Mouse (Mus musculus) gastrocnemius, postnatal 25 days (tissue): Measurements from ENCODE around the gene Scel. TPM values are rescaled to one million over a fixed set of nuclear protein-coding genes. Genes with fewer than 3 reads are reported as not detected.
A peak's percentile ranks its signal among the peaks of the same experiment; 100 is the strongest.

Experiments used
- DNase-seq: peaks from one replicate; pipeline ENCODE4 v3.0.0; 2022
- total RNA-seq, 2 experiments: library from RNA; stranded (reverse); gene quantifications; 1 replicate in 1 of 2; 2 replicates in 1 of 2; pipeline ENCODE4 v1.2.3; 2021

The Scel gene
- total RNA-seq, 2 experiments from 2014 or later: 0.33 TPM; not detected in 1

DNA sequence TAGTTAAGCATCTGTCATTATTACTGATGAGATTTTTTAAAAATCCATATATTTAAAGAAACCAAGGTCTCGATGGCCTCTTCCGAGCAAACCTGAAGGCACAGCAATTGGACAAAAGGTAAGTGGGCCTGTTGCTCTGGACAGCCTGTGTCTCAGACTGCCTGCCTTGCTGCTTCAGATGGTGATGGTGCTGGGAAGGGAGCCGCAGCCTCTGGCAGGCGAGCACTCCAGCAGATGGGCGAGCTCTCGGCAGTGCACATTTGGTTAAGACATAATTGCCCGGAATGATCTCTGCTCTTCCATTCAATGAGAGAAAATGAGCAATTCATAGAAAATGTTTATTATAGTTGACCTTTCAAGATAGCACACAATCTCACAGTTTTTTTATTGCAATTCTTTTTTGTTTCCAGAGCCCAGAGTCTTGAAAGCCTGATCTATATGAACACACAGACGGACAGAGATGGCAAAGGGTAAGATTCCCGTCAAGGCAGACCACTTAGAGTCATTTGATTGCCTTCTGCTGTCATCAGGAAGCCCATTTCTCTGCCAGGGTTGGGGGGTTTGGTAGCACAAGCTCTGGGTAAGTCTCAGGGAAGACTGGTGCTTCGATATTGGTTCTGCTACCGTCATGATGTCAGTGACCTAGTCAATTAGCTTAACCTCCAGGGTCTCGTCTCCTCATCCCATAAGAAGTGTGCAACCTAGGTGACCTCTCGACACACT, 58.6 kb downstream of the Scel start:
- DNase-seq: no peak

DNA sequence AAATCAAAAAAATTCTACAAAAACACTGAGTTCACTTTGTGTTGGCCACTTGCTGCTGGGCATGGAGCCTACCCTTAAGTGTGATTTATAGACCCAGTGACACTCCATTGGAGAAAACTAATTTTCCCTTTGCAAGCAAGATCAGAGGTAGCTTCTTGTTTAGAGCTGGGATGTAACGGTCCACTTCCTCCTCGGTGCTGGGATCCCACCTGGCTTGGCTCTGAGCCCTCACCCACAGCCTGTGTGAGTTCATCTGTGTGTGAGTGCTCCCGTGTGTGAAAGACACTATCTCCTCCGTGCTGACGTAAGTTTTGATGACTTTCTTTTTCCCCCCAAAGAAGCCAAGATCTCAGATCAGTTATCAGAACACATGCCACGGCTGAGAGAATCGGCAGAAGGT, 62.7 kb downstream of the Scel start:
- DNase-seq: no peak

DNA sequence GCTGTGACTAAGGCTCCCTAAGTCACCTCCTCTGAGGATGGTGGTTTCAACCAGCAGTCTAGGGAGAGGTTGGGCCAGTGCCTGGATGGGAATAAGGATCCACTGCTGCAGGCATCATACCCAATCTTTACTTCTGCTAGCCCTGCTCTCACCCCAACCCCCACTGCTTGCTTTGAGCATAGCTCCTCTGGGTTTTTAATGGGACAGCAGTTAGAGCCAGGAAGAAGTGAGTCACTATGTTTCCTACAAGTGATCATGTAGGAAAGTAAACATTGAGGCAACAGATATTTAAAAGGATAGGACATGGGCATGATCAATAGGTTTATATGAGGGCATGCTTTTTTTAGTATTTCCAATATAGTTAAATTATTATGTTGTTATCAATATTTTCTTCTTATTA, 63.9 kb downstream of the Scel start:
- no peak for DNase-seq

DNA sequence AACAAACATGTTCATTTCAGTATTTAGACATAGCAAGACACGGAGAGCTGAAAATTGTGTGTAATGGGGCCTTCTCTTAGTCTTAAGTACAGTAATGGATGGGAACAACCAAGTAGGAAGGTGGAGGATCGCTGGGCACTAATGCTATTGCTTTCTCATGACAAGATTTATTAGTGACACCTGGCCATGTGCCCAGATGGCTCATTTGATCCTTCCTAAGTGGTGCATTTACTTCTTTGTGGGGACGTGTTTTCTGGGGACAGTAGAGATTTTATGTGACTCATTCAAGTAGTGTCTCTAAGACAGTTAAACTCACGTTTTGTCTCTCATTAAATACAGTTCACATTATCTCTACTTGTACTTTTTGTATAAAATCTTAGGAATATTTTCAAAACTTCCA, 73.5 kb downstream of the Scel start:
- no peak for DNase-seq

DNA sequence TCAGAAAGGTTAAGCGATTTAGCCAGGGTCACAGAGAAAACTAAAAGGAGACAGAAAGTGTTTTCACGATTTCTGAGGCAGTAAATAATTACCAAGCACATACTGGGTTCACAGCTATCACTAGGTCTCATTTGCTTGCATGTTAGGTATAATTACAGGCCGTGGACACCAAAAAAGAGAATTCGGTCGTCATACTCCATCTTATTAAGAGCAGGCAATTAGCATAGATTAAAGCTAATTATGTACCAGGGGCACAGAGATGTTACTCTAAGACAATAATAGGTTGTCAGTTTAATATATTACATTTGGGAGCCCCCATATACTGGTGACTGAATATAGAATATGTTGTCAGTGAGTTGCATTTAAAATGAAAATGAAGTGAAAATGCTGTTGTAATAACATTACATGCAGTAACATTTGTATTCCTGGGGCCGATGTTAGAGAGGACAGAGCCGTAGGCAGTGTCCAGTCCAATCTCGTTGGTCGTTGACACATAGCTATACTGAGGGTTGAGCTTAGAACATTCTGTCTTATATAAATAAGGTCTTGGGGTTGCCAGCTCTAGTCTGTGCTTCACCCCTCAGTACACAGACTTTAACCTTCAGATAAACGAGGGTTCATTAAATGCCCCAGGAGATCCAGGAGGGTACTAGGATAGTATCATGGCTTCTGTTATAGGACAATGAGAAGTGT, 74.2 kb downstream of the Scel start:
- no peak for DNase-seq

DNA sequence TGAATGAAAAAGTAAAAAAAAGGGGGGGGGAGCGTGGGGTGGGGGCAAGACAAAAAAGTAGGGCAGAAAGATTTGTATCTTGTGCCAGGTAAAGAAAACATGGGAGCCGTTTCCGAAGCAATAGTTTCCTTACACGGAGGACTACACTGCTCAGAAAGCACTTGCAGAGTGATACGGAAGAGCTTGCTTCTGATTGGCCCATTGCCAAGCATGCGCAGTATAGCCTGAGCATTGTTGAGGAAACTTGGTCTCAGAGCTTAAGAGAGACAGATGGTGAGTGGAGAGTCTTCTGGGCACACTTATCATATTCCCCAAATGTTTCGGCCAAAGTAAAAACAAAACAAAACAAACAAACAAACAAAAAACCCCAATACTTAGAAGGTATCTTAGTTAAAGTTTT, 76.7 kb downstream of the Scel start:
- no peak for DNase-seq

GRCm38 (mm10) chr14:103595870-103596269, 82.7 kb downstream of the Scel start:
- no peak for DNase-seq

DNA sequence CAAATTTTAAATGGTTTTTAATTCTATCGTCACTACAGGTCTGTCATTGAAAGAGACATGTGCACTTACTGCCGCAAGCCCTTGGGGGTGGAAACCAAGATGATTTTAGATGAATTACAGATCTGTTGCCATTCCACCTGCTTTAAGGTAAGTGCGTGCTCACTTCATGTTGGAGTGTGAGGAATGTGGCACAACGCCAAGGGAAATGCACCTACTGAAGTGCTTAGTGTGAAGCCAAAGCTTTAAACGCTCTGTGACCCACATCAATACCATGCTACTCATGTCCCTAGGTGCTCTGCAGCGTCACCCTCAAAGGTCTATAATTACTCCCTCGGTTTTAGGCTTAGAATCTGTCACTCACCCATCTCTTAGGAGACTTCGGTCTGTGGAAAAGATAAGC, 94.9 kb downstream of the Scel start:
- no peak for DNase-seq

DNA sequence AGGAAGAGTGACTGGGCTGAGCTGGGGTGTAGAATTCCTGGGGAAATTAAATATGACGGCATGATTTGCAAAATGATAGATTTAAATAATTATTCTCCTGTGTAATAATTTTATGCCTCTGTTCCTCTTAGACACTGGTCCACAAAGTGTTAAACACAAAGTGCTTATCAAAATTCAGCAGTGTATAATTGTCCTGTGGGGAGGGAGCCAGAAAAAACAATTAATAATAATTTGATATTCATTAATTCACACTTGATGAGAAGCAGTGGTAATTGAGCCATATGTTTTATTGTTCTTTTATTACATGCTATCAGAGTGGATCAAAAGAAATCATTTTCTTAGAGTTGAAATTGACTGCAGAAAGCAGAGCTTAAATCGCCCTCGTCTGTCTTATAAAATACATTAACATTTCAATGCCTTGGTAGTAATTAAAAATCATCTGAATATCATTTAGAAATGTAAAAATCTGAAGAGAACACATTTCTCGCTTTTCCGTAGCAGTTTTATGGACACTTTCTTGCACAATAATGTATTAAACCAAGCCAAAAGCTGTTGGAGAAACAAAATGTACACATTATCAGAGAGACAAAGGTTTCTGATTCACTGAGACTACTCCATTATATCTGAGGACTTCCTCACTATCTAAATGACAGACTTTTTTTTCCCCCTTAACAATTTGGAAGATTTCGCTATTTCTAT, 100.6 kb downstream of the Scel start:
- no peak for DNase-seq

DNA sequence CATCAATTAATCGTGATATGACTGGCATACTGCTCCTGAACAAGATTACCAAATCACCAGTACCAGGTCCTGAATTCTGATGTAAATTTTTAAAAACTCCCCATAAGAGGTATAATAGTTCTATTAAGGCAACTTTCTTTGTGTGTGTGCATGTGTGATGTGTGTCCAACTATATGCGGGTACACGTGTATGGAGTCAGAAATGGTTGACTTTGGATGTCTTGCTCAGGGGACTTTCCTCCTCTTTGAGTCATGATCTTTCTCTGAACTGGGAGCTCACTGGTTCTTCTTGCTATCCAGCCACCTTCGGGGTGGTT, 101.1 kb downstream of the Scel start:
- no peak for DNase-seq

- DNase-seq: no peak
Observed at GRCm38 (mm10) chr14:103619756-103620155, 106.6 kb downstream of the Scel start.

DNA sequence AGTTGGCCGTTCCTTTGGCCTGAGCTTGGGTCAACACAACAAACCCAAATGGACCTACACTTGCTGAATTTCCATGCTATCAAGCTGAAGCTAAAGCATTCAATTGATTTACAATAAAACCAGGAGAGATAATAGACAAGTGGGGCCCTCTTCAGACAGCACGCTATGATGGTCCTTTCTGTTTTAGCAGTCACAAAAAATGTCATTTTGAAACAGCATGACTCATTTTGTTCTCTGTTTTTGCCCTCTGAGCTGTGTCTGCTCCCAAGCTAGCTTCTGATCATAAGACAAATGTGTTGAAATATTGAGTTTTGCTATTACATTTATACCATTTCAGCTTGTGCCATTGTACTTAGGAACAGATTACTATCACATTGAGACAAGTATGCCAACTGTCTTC, 108.1 kb downstream of the Scel start:
- no peak for DNase-seq

DNA sequence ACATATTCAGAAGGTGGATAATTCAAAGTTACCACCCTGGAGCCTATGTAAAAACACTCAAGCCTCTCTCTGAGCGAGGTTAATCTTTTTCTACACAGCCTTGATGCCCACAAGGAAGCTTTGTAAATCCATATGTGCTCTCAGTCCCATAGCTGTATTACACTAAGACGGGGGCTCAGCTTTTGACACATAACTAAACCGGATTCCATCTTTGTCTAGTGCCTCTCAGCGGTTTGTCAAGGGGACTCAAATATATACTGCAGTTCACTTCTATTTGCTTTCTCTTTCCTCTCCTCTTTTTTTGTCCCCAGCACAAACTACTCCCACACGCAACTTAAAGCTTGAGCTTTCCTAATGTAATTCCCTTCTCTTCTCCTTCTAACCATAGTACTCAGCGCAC, 113.0 kb downstream of the Scel start:
- no peak for DNase-seq

DNA sequence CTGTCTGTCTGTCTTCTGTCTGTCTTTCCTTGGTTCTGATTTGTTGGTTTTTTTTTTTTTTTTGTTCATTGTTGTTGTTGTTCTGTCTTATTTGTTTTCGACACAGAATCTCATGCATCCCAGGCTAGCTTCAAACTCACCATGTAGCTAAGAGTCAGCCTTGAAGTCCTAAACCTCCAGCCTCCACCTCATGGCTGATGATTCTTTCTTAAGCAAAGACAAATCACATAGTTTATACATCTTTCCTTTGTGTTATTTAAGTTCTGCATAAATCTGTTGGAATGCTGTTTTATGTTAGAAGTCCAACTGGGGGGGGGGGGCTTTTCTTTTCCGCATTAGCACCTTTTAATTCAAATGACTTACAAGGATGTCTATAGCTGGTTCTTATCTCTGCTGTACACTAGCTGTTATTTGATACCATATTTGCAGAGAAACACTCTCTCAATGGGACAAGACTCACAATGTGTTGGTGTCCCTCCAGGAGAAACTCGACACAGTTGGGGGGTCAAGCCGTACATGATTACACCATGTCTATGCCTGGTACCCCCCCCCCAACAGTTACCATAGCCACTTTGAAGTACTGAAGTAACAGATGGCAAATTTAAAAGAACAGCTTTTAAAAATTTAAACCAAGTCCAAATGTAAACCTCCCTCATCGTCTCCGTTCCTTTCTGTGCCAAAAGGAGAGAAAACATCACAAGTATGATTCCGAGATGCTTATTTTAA, 116.7 kb downstream of the Scel start:
- DNase-seq: no peak

DNA sequence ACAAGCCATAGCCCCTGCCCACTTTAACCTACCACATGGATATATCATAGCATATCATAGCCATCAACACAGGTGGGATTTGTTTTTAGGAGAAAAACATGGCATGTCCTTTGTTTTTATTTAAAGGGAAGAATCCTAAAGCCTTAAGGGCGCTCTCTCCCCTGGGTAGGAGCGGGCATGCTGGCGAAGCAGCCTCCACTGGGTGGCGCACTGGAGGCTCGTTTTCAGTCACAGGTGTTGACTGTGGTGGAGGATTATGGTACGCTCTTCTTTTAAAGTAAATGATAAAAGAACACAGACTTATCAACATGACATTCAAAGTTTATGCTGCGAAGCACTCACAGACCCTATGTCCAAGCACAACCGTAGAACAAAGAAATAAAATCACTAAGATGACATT, 117.4 kb downstream of the Scel start:
- no peak for DNase-seq

DNA sequence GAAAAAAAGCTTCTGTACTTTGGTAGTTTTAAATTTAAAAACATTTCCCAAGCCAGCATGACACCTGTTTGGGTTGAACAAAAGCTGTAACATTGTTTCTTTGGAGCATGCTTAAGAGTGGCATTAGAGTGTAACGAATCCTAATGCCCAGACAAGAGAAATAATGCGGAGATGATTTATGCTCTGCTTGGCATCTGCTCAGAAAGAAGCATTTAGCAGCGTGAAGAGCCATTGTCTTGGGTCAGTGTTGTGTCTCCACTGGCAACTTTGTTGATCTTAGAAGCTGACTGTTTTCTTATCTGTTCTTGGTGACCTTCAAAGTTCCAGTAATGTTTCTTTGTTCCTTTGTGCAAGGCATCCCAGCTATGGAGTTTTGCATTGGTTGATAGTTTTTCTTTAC, 130.8 kb downstream of the Scel start:
- DNase-seq: no peak

- no peak for DNase-seq
Observed at GRCm38 (mm10) chr14:103647981-103648380, 134.8 kb downstream of the Scel start.

GRCm38 (mm10) chr14:103648623-103649255, 135.6 kb downstream of the Scel start:
- no peak for DNase-seq

- no peak for DNase-seq
Observed at GRCm38 (mm10) chr14:103649302-103649701, 136.2 kb downstream of the Scel start.

GRCm38 (mm10) chr14:103649896-103650334, 136.8 kb downstream of the Scel start, which contains the start of gene Slain1:
TSS of gene Slain1 (plus strand) at chr14:103650228.
- DNase-seq: peak; percentile 57

GRCm38 (mm10) chr14:103650413-103651101, 137.4 kb downstream of the Scel start:
- DNase-seq: peak; percentile 43

DNA sequence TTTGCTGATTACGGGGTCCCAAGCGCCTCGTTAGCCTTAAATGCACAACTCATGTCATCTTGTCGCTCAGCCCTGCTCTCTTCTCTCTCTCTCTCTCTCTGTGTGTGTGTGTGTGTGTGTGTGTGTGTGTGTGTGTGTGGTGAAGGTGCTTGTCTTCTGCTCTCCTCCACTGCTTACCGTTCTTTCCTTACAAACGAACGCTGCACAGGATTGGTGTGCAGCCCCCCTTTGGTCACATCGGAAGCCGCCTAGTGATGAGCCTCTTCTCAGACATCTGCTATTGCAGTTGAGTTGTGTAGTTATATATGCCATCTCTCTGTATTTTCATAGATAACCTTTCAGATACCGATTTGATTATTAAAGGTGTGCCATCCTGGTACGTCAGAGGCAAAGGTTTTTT, 138.0 kb downstream of the Scel start:
- DNase-seq: no peak
